Mouse (Mus musculus) hindbrain, embryonic 11.5 days (tissue): ENCODE data around the gene Lyzl4. TPM values are rescaled to one million over a fixed set of nuclear protein-coding genes. Genes with fewer than 3 reads are reported as not detected.

Experiments used
- ATAC-seq: fragments of 200-750 bp; cut with Nextera tagmentation; 2 replicates; pipeline ENCODE4 v1.8.0; 2017; ENCODE audit warnings: mild to moderate bottlenecking, moderate TSS enrichment, moderate library complexity; ENCODE audit not compliant: low FRiP score
- DNase-seq: peaks from one replicate; pipeline ENCODE4 v3.0.0-alpha.2; 2015; ENCODE audit warnings: low spot score
- H3K27ac ChIP-seq: fragments of 300-500 bp; sonication (generic); 2 replicates; pipeline ENCODE4 v1.5.1; 2014; ENCODE audit warnings: mild to moderate bottlenecking, low read depth, low read length
- H3K27me3 ChIP-seq: fragments of 300-500 bp; sonication (generic); 2 replicates; pipeline ENCODE4 v1.6.1; 2014; ENCODE audit warnings: mild to moderate bottlenecking, low read length, moderate library complexity, mixed read lengths; ENCODE audit not compliant: control insufficient read depth, insufficient read depth
- H3K36me3 ChIP-seq: fragments of 300-500 bp; sonication (generic); 2 replicates; pipeline ENCODE4 v1.6.1; 2014; ENCODE audit warnings: mild to moderate bottlenecking, low read length, moderate library complexity, mixed read lengths; ENCODE audit not compliant: control insufficient read depth, insufficient read depth
- H3K4me1 ChIP-seq: fragments of 300-500 bp; sonication (generic); replicated peaks from 2 replicates; pipeline ENCODE4 v1.6.1; 2014; ENCODE audit warnings: low read length, mixed read lengths; ENCODE audit not compliant: control insufficient read depth, insufficient read depth
- H3K4me2 ChIP-seq: fragments of 300-500 bp; sonication (generic); replicated peaks from 2 replicates; pipeline ENCODE4 v1.6.1; 2014; ENCODE audit warnings: mild to moderate bottlenecking, low read depth, low read length
- H3K4me3 ChIP-seq: fragments of 300-500 bp; sonication (generic); 2 replicates; pipeline ENCODE4 v1.5.1; 2014; ENCODE audit warnings: low read depth, low read length
- H3K9ac ChIP-seq: fragments of 300-500 bp; sonication (generic); 2 replicates; pipeline ENCODE4 v1.6.1; 2014; ENCODE audit warnings: low read depth, low read length
- H3K9me3 ChIP-seq: fragments of 300-500 bp; sonication (generic); 2 replicates; pipeline ENCODE4 v1.6.1; 2016; ENCODE audit warnings: low read length; ENCODE audit not compliant: control insufficient read depth
- WGBS: fragments of 180-500 bp; shearing (Covaris S2); extraction: QIAGEN DNeasy Blood & Tissue Kit; methylation state at CpG from one replicate; pipeline ENCODE4 v1.1.7; 2014; 5-methylcytosine and 5-hydroxymethylcytosine counted together
- polyA plus RNA-seq: library from polyadenylated mRNA; unstranded; fragments of >200 nt; fragmentation: Nextera tagmentation; extraction: Ambion mirVana; gene quantifications from 2 replicates; pipeline ENCODE4 v1.2.1, GENCODE M21; 2014

Gene Lyzl4
- polyA plus RNA-seq, 1 experiment from 2014 or later = not detected

- Histone ChIP-seq H3K9ac (no peak overlapping the region), H3K4me2 (no peak overlapping the region), H3K9me3 (no peaks in the 10 kb centered on the region), H3K36me3 (no peaks in the 10 kb centered on the region), H3K27ac (no peak overlapping the region), H3K4me1 (no peaks in the 10 kb centered on the region), H3K4me3 (no peak overlapping the region), H3K27me3 (no peaks in the 10 kb centered on the region)
- ATAC-seq = no peak
- DNase-seq = no peak
These were observed 92.5 kb downstream of the Lyzl4 start for GRCm38 (mm10) chr9:121549444-121549843.

- Histone ChIP-seq H3K4me1 (no peaks in the 10 kb centered on the region), H3K36me3 (no peaks in the 10 kb centered on the region), H3K27ac (no peak overlapping the region), H3K27me3 (no peaks in the 10 kb centered on the region), H3K4me3 (no peak overlapping the region), H3K4me2 (no peak overlapping the region), H3K9ac (no peak overlapping the region), H3K9me3 (no peaks in the 10 kb centered on the region)
- 74% methylated on average over 5 of the region's 5 CpGs for WGBS
- ATAC-seq (no peak), DNase-seq (no peak)
These were observed 92.9 kb downstream of the Lyzl4 start for GRCm38 (mm10) chr9:121549010-121549409.

- DNase-seq (no peak), ATAC-seq (no peak)
- Histone ChIP-seq H3K27ac (no peak overlapping the region), H3K4me1 (no peaks in the 10 kb centered on the region), H3K4me3 (no peak overlapping the region), H3K27me3 (no peaks in the 10 kb centered on the region), H3K36me3 (no peaks in the 10 kb centered on the region), H3K4me2 (no peak overlapping the region), H3K9me3 (no peaks in the 10 kb centered on the region), H3K9ac (no peak overlapping the region)
- 74% methylated on average over 4 of the region's 4 CpGs for WGBS
These were observed 94.5 kb downstream of the Lyzl4 start for GRCm38 (mm10) chr9:121547431-121547830.

- Histone ChIP-seq H3K4me2 (no peak overlapping the region), H3K27ac (peak overlapping the region; percentile 49; the same call in 1 of the 2 replicates), H3K27me3 (no peaks in the 10 kb centered on the region), H3K36me3 (no peaks in the 10 kb centered on the region), H3K9ac (no peak overlapping the region), H3K4me3 (no peak overlapping the region), H3K4me1 (no peaks in the 10 kb centered on the region), H3K9me3 (no peaks in the 10 kb centered on the region)
- peak; percentile 20 for DNase-seq
- ATAC-seq = no peak
These were observed 100.4 kb downstream of the Lyzl4 start for GRCm38 (mm10) chr9:121541530-121541929.

GRCm38 (mm10) chr9:121532626-121533025 lies 109.3 kb downstream of the Lyzl4 start:
- no peak for DNase-seq
- Histone ChIP-seq H3K4me3 (no peak overlapping the region), H3K27me3 (no peaks in the 10 kb centered on the region), H3K9ac (no peak overlapping the region), H3K4me2 (no peak overlapping the region), H3K4me1 (no peaks in the 10 kb centered on the region), H3K27ac (no peak overlapping the region), H3K36me3 (no peaks in the 10 kb centered on the region), H3K9me3 (no peaks in the 10 kb centered on the region)
- no peak for ATAC-seq
- 82% methylated on average over 9 of the region's 9 CpGs for WGBS

DNA sequence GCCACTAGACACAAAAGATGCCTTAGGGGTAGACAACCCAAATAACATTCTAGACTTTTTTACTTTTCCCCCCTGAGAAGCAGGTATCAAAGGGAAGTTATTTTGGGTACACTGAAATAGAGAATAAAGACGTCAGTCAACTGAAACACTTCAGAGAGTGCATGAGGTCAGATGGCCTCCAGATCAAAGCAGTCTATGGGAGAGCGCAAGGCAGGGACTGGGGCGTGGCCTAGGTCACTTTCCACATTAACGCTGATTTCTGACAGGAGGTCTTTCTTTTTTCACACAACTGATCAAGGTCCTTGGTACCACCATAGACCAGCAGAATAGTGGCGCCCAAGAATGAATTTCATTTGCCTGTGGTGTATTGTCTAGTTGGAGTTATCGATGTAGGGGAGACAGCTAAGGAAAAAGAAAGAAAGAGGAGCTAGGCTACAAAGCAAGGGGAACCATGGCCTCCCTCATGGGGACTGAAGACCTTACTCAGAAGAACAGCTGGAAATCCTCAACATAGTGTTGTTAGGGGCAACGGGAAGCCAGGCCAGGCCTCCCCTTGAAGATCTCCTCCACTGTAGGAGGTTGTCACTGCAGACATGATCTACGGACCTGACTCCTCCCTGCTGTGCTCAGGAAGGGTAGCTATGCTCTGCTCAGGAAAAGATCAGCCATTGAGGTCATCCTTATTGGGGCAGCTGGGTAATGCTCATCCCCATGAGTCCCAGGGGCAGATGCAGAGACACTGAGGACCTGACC lies 113.1 kb downstream of the Lyzl4 start:
- DNase-seq = no peak
- Histone ChIP-seq H3K4me1 (no peaks in the 10 kb centered on the region), H3K36me3 (no peaks in the 10 kb centered on the region), H3K4me3 (no peak overlapping the region), H3K9ac (no peak overlapping the region), H3K27ac (no peak overlapping the region), H3K9me3 (no peaks in the 10 kb centered on the region), H3K27me3 (no peaks in the 10 kb centered on the region), H3K4me2 (no peak overlapping the region)
- ATAC-seq = no peak
- 40% methylated on average over 8 of the region's 8 CpGs for WGBS

Other genes with a start within 250 kb of the Lyzl4 start
- 0.68 and 1.0 TPM in 2 replicates for gene Cck, start 146.4 kb downstream of the Lyzl4 start, polyA plus RNA-seq
- gene Vipr1, start 620 bp upstream of the Lyzl4 start, polyA plus RNA-seq = 0.57 and 0.67 TPM in 2 replicates
- 15.7 and 22.9 TPM in 2 replicates for gene Sec22c, start 63.4 kb upstream of the Lyzl4 start, polyA plus RNA-seq
- 122 and 131 TPM in 2 replicates for gene Ss18l2, start 68.2 kb upstream of the Lyzl4 start, polyA plus RNA-seq
- gene Nktr, start 77.1 kb upstream of the Lyzl4 start, polyA plus RNA-seq = 61.8 and 105 TPM in 2 replicates
- gene Zfp651, start 117.2 kb upstream of the Lyzl4 start, polyA plus RNA-seq = 6.0 and 7.2 TPM in 2 replicates
- gene Klhl40, start 135.5 kb upstream of the Lyzl4 start, polyA plus RNA-seq = 0.57 and 0.78 TPM in 2 replicates
- gene Hhatl, start 150.4 kb upstream of the Lyzl4 start, polyA plus RNA-seq = not detected in 2 replicates
- gene Ccdc13, start 197.4 kb upstream of the Lyzl4 start, polyA plus RNA-seq = 2.4 and 4.0 TPM in 2 replicates
- 149 and 158 TPM in 2 replicates for gene Higd1a, start 216.3 kb upstream of the Lyzl4 start, polyA plus RNA-seq